Mouse (Mus musculus) ES-Bruce4 (cell line): Measurements from ENCODE around the gene Sec24a.
"Not testable (repeated sequence)": the region's sequence is repeated elsewhere in the genome, so short reads cannot be mapped to it uniquely, and the experiment has no call there.

Experiments used
- CTCF ChIP-seq: IDR thresholded peaks from one replicate; pipeline ENCODE4 v1.8.1; 2011; ENCODE audit warnings: low read depth, low read length
- POLR2A ChIP-seq: IDR thresholded peaks from one replicate; pipeline ENCODE4 v1.8.1; 2011; ENCODE audit warnings: low read length; ENCODE audit not compliant: insufficient read depth

DNA sequence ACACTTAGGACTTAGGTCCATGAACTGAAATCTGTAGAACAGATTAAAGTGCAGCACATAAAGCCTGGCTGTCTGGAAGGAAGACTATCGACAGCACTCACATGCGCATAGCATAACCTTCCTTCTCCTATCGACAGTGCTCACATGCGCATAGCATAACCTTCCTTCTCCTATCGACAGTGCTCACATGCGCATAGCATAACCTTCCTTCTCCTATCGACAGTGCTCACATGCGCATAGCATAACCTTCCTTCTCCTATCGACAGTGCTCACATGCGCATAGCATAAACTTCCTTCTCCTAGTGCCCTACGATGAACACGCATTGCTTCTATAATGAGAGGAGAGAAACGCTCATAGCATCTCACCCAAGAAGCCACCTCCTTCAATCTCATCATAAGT, 29.2 kb downstream of the Sec24a start:
- not testable (repeated sequence) for TF ChIP-seq POLR2A, CTCF
